Mouse (Mus musculus) cerebellum, postnatal 25 days (tissue): ENCODE measurements at regions not wholly inside any gene's neighbourhood (a gene's known extent, or its start where the extent isn't known, plus 50 kb on each side); places are given as distances from the start of the nearest gene placed in this dataset.

Source experiments
- DNase-seq, 2 experiments: peaks; one replicate each; pipeline ENCODE4 v3.0.0; 2021; ENCODE audit warnings: mixed read lengths in 2 of 2

GRCm38 (mm10) chr12:71482619-71483018 lies 172.9 kb downstream of the Dact1 start:
- DNase-seq, result no peak

GRCm38 (mm10) chr12:71483536-71484165 lies 174.0 kb downstream of the Dact1 start:
- DNase-seq, result no peak

GRCm38 (mm10) chr12:71484286-71484685 lies 174.6 kb downstream of the Dact1 start:
- no peak for DNase-seq

- no peak for DNase-seq
Measured at GRCm38 (mm10) chr12:71486078-71486477, 176.4 kb downstream of the Dact1 start.

- no peak for DNase-seq
Measured at GRCm38 (mm10) chr12:71487591-71488435, 178.1 kb downstream of the Dact1 start.

- DNase-seq, result no peak
Measured at GRCm38 (mm10) chr12:71489295-71489694, 179.6 kb downstream of the Dact1 start.

GRCm38 (mm10) chr12:71494803-71495293 lies 185.2 kb downstream of the Dact1 start:
- peak; percentile 40 to 54 for DNase-seq

- DNase-seq, result peak in 1 of 2 experiments; percentile 47
Measured at GRCm38 (mm10) chr12:71498246-71499029, 188.8 kb downstream of the Dact1 start.

- no peak for DNase-seq
Measured at GRCm38 (mm10) chr12:71501299-71501810, 191.7 kb downstream of the Dact1 start.

GRCm38 (mm10) chr12:71503265-71503664 lies 193.6 kb downstream of the Dact1 start:
- DNase-seq, result no peak

GRCm38 (mm10) chr12:71506206-71506605 lies 196.5 kb downstream of the Dact1 start:
- no peak for DNase-seq

- DNase-seq, result no peak
Measured at GRCm38 (mm10) chr12:71506716-71507115, 197.0 kb downstream of the Dact1 start.

- peak in 1 of 2 experiments; percentile 26 for DNase-seq
Measured at GRCm38 (mm10) chr12:71512915-71513612, 203.4 kb downstream of the Dact1 start.

GRCm38 (mm10) chr12:71519520-71519919 lies 209.8 kb downstream of the Dact1 start:
- DNase-seq, result no peak

GRCm38 (mm10) chr12:71521936-71522335 lies 212.3 kb downstream of the Dact1 start:
- DNase-seq, result no peak

GRCm38 (mm10) chr12:71522451-71522850 lies 212.8 kb downstream of the Dact1 start:
- DNase-seq, result peak; percentile 32 to 50

- DNase-seq, result no peak
Measured at GRCm38 (mm10) chr12:71524156-71524555, 214.5 kb downstream of the Dact1 start.

GRCm38 (mm10) chr12:71525255-71525927 lies 215.7 kb downstream of the Dact1 start:
- no peak for DNase-seq

- DNase-seq, result no peak
Measured at GRCm38 (mm10) chr12:71526623-71527022, 216.9 kb downstream of the Dact1 start.

- DNase-seq, result no peak
Measured at GRCm38 (mm10) chr12:71532161-71532560, 222.5 kb downstream of the Dact1 start.

- no peak for DNase-seq
Measured at GRCm38 (mm10) chr12:71532708-71533450, 223.2 kb downstream of the Dact1 start.
